Mouse (Mus musculus) liver, embryonic 11.5 days (tissue): ENCODE measurements at regions not wholly inside any gene's neighbourhood (a gene's known extent, or its start where the extent isn't known, plus 50 kb on each side); places are given as distances from the start of the nearest gene placed in this dataset.

Experiments
- ATAC-seq: fragments of 200-750 bp; cut with Nextera tagmentation; replicated peaks from 2 replicates; pipeline ENCODE4 v1.8.0; 2017; ENCODE audit warnings: moderate number of reproducible peaks, mild to moderate bottlenecking, moderate TSS enrichment, moderate library complexity; ENCODE audit not compliant: low FRiP score
- DNase-seq: peaks from one replicate; pipeline ENCODE4 v3.0.0-alpha.2; 2017; ENCODE audit warnings: low spot score
- H3K27ac ChIP-seq: fragments of 300-500 bp; sonication (generic); 2 replicates; pipeline ENCODE4 v1.5.1; 2014; ENCODE audit warnings: mild to moderate bottlenecking, low read depth, low read length, control low read depth
- H3K27me3 ChIP-seq: fragments of 300-500 bp; sonication (generic); replicated peaks from 2 replicates; pipeline ENCODE4 v1.6.1; 2014; ENCODE audit warnings: low read length, mixed read lengths; ENCODE audit not compliant: control insufficient read depth, insufficient read depth
- H3K36me3 ChIP-seq: fragments of 300-500 bp; sonication (generic); 2 replicates; pipeline ENCODE4 v1.6.1; 2014; ENCODE audit warnings: mild to moderate bottlenecking, low read length, moderate library complexity, mixed read lengths; ENCODE audit not compliant: control insufficient read depth, insufficient read depth
- H3K4me1 ChIP-seq: fragments of 300-500 bp; sonication (generic); replicated peaks from 2 replicates; pipeline ENCODE4 v1.6.1; 2014; ENCODE audit warnings: low read length, mixed read lengths; ENCODE audit not compliant: control insufficient read depth, insufficient read depth
- H3K4me2 ChIP-seq: fragments of 300-500 bp; sonication (generic); 2 replicates; pipeline ENCODE4 v1.6.1; 2014; ENCODE audit warnings: mild to moderate bottlenecking, control low read depth, moderate library complexity
- H3K4me3 ChIP-seq: fragments of 300-500 bp; sonication (generic); 2 replicates; pipeline ENCODE4 v1.5.1; 2014; ENCODE audit warnings: low read depth, low read length, control low read depth
- H3K9ac ChIP-seq: fragments of 300-500 bp; sonication (generic); 2 replicates; pipeline ENCODE4 v1.6.1; 2014; ENCODE audit warnings: low read depth, low read length, control low read depth
- H3K9me3 ChIP-seq: fragments of 300-500 bp; sonication (generic); 2 replicates; pipeline ENCODE4 v1.6.1; 2016; ENCODE audit warnings: low read length, inconsistent platforms, mixed read lengths; ENCODE audit not compliant: control insufficient read depth
- WGBS: fragments of 180-500 bp; shearing (Covaris S2); extraction: QIAGEN DNeasy Blood & Tissue Kit; methylation state at CpG from one replicate; pipeline ENCODE4 v1.1.7; 2014; 5-methylcytosine and 5-hydroxymethylcytosine counted together

- Histone ChIP-seq H3K4me2 (no peak overlapping the region), H3K9ac (no peak overlapping the region), H3K4me1 (no peaks in the 10 kb centered on the region), H3K27me3 (no peaks in the 10 kb centered on the region), H3K36me3 (no peaks in the 10 kb centered on the region), H3K9me3 (no peaks in the 10 kb centered on the region), H3K4me3 (no peak overlapping the region), H3K27ac (no peak overlapping the region)
- WGBS: 73% methylated on average over 8 of the region's 8 CpGs
- DNase-seq: no peak
- ATAC-seq: no peak
Measured at GRCm38 (mm10) chr10:98800949-98801348, 113.3 kb upstream of the Atp2b1 start.

- Histone ChIP-seq H3K9ac (no peak overlapping the region), H3K27ac (no peak overlapping the region), H3K27me3 (no peaks in the 10 kb centered on the region), H3K9me3 (no peaks in the 10 kb centered on the region), H3K4me2 (no peak overlapping the region), H3K4me3 (no peak overlapping the region), H3K4me1 (no peaks in the 10 kb centered on the region), H3K36me3 (no peaks in the 10 kb centered on the region)
- WGBS: 87% methylated on average over 1 of the region's 1 CpGs
- DNase-seq (no peak), ATAC-seq (no peak)
Measured at GRCm38 (mm10) chr10:98805013-98805412, 109.2 kb upstream of the Atp2b1 start.

GRCm38 (mm10) chr10:98806798-98807535 is 107.2 kb upstream of the Atp2b1 start:
- Histone ChIP-seq H3K9ac (no peak overlapping the region), H3K27ac (no peak overlapping the region), H3K4me1 (no peaks in the 10 kb centered on the region), H3K4me2 (no peak overlapping the region), H3K4me3 (no peak overlapping the region), H3K9me3 (no peaks in the 10 kb centered on the region), H3K27me3 (no peaks in the 10 kb centered on the region), H3K36me3 (no peaks in the 10 kb centered on the region)
- DNase-seq: no peak
- no peak for ATAC-seq
- WGBS: 81% methylated on average over 19 of the region's 19 CpGs

DNA sequence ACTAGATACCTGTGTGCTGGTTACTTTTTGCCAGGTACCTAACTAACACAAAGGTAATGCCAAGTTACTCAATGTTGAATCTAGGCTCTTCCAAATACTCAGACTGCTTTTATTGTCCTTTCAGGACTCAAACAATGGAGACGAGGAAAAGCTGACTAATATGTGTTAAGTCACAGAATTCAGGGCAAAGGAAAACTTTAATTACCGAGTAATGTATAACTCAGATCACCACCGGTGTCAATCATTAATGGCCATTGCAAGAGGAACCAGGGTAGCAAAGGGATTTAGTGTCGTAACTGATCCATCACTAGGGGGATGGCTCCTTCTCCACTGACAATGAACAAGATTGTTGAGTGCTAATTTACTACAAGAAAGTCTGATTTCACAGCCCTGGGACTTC is 105.6 kb upstream of the Atp2b1 start:
- H3K4me3 ChIP-seq: no peak overlapping the region
- H3K4me1 ChIP-seq: no peaks in the 10 kb centered on the region
- H3K9ac ChIP-seq: no peak overlapping the region
- no peaks in the 10 kb centered on the region for H3K36me3 ChIP-seq
- H3K4me2 ChIP-seq: no peak overlapping the region
- no peaks in the 10 kb centered on the region for H3K9me3 ChIP-seq
- no peak overlapping the region for H3K27ac ChIP-seq
- 77% methylated on average over 4 of the region's 4 CpGs for WGBS
- DNase-seq (no peak), ATAC-seq (no peak)
- H3K27me3 ChIP-seq: no peaks in the 10 kb centered on the region

GRCm38 (mm10) chr10:98829051-98829450 is 85.2 kb upstream of the Atp2b1 start:
- H3K36me3 ChIP-seq: no peaks in the 10 kb centered on the region
- DNase-seq: no peak
- H3K4me1 ChIP-seq: no peaks in the 10 kb centered on the region
- H3K4me3 ChIP-seq: no peak overlapping the region
- no peak overlapping the region for H3K9ac ChIP-seq
- 88% methylated on average over 5 of the region's 5 CpGs for WGBS
- H3K27ac ChIP-seq: no peak overlapping the region
- H3K9me3 ChIP-seq: no peaks in the 10 kb centered on the region
- no peak overlapping the region for H3K4me2 ChIP-seq
- ATAC-seq: no peak
- H3K27me3 ChIP-seq: no peaks in the 10 kb centered on the region

DNA sequence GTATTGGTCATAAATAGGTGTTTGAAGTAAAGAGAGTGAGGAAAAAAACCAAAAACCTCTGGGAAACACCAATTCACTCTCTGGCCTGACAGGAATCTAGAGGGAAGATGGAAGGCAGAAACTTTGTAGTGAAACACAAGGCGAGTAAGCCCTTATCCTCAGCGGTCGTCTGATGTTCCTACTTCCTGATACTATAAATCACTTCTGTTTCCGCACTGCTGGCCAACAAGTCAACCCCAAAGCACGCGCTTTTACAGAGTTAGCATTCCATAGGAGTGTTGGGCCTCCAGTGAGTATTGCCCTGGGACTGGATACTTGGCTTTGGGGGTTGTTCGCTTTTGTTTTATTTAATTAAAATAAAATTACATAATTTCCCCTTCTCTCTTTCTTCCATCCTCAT is 82.7 kb upstream of the Atp2b1 start:
- Histone ChIP-seq H3K27ac (no peak overlapping the region), H3K9me3 (no peaks in the 10 kb centered on the region), H3K27me3 (no peaks in the 10 kb centered on the region), H3K9ac (no peak overlapping the region), H3K36me3 (no peaks in the 10 kb centered on the region), H3K4me3 (no peak overlapping the region), H3K4me1 (no peaks in the 10 kb centered on the region), H3K4me2 (no peak overlapping the region)
- WGBS: 55% methylated on average over 7 of the region's 7 CpGs
- DNase-seq: no peak
- no peak for ATAC-seq

DNA sequence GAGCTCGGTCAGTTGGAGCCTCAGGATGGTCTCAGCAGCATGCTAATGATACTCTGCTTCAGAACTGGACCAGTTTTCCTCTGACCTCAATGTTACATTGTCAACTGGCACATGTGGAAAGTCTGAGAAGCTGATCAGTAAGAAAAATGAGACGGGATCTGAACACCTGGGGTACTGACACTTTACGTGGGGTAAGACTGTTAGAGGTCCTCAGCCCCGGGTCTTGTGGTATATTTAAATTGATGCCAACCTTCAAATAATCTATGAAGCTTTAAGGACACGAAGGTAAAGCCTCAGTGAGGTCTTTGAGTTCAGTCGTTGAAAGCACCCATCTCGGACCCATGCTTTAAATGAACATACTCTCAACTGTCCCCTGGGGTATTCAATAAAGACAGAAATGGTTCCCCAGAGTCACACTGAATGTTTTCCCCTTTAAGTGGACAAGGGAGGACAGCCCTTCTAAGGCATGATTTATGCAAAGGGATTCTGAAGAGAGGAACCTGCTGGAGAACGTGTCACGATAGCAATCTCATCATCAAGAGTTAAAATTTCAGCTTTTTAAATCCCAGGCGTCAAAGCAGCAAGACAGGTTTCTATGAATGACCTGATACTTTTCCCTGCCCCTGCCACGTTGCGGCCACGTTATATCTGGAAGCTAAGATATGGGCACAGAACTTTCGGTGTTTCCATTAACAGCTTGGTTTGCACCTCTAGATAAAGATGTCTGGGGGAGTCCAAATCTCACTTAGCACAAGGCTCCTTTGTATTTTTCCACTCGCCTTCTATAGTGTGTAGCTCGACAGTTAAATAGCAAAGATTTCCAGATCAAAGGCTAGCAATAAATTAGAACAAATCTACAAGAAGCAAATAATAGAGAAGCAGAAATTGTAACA is 76.7 kb upstream of the Atp2b1 start:
- no peaks in the 10 kb centered on the region; the same call in 1 of the 2 replicates for H3K4me1 ChIP-seq
- ATAC-seq (peak; percentile 77), DNase-seq (no peak)
- H3K27ac ChIP-seq: no peak overlapping the region
- WGBS: 62% methylated on average over 16 of the region's 16 CpGs
- H3K36me3 ChIP-seq: no peaks in the 10 kb centered on the region
- H3K9ac ChIP-seq: no peak overlapping the region
- no peak overlapping the region for H3K4me3 ChIP-seq
- no peak overlapping the region for H3K4me2 ChIP-seq
- H3K27me3 ChIP-seq: no peaks in the 10 kb centered on the region
- H3K9me3 ChIP-seq: no peaks in the 10 kb centered on the region

GRCm38 (mm10) chr10:98838926-98839679 is 75.1 kb upstream of the Atp2b1 start:
- H3K4me1 ChIP-seq: no peaks in the 10 kb centered on the region; the same call in 1 of the 2 replicates
- H3K27me3 ChIP-seq: no peaks in the 10 kb centered on the region
- no peaks in the 10 kb centered on the region for H3K36me3 ChIP-seq
- H3K4me3 ChIP-seq: no peak overlapping the region
- no peak overlapping the region for H3K27ac ChIP-seq
- H3K4me2 ChIP-seq: no peak overlapping the region
- DNase-seq (no peak), ATAC-seq (no peak)
- no peak overlapping the region for H3K9ac ChIP-seq
- no peaks in the 10 kb centered on the region for H3K9me3 ChIP-seq
- 87% methylated on average over 8 of the region's 8 CpGs for WGBS
